In genomic region chr6:41136717-41137400, GRCm38 (mm10) we compare ENCODE assay signal across 9 mouse cellular contexts.
A peak's percentile ranks its signal among the peaks of the same experiment; 100 is the strongest.
DNase-seq lines count a peak whose midpoint lies in the region; TF ChIP-seq lines count a peak whose summit lies in the region.
"Had no signal": no experiment of that assay in that cellular context is flagged by ENCODE, and none has a peak within 500 bp of the region (broad histone marks: within the 10 kb centered on the region; RNA-seq: fewer than 3 reads in every experiment).

No protein-coding gene starts in this region.

- no peak overlapping the region for H3K4me2 ChIP-seq in CH12.LX (ENCODE audit: insufficient read depth, low read depth, poor library complexity, severe bottlenecking)
- H3K4me2 ChIP-seq: liver, embryonic 15.5 days had no signal

- TF ChIP-seq RAD21 in CH12.LX (IDR thresholded peaks at IDR 0.05; ENCODE audit: low read depth, low read length), result peak; percentile 79

- no peaks in the 10 kb centered on the region; the same call in 1 of the 2 replicates for H3K79me2 ChIP-seq in CH12.LX (replicated peaks; ENCODE audit: control insufficient read depth, extremely low read depth, insufficient read depth, poor library complexity, severe bottlenecking)

- 34% methylated on average over 6 of the region's 6 CpGs for WGBS in cerebellum, adult 2 months
- 35% methylated on average over 6 of the region's 6 CpGs for WGBS in midbrain, embryonic 10.5 days

- dilution Hi-C loops in CH12.LX (cut with MboI; ENCODE audit: extremely low pct_ligation_motif_present, extremely low pct_unique_long_range_greater_than_20kb, low sequenced_read_pairs), result no loop called here

- in situ Hi-C loops in CH12.LX (cut with MboI; ENCODE audit: low pct_ligation_motif_present, low pct_unique_long_range_greater_than_20kb, low sequenced_read_pairs), result no loop called here

- no peak for TF ChIP-seq EP300 in CH12.LX (IDR thresholded peaks at IDR 0.05; ENCODE audit: low read length)

- no peak for TF ChIP-seq POLR2A in CH12.LX (IDR thresholded peaks at IDR 0.05; ENCODE audit: low read depth, low read length)
- no peak for TF ChIP-seq POLR2A in cerebellum, adult 2 months (IDR thresholded peaks at IDR 0.05; ENCODE audit: borderline replicate concordance, insufficient read depth, low read length)

- no peaks in the 10 kb centered on the region for H3K27me3 ChIP-seq in CH12.LX (replicated peaks)
- no peaks in the 10 kb centered on the region for H3K27me3 ChIP-seq in cerebellum, adult 2 months (ENCODE audit: control insufficient read depth, insufficient read depth, low read length)
- no peaks in the 10 kb centered on the region for H3K27me3 ChIP-seq in midbrain, embryonic 10.5 days (ENCODE audit: low read depth, poor library complexity, severe bottlenecking)
- H3K27me3 ChIP-seq: liver, embryonic 15.5 days had no signal

- H3K27ac ChIP-seq in gastrocnemius, adult 2 months, result no peak overlapping the region
- H3K27ac ChIP-seq in CH12.LX (ENCODE audit: insufficient read depth, low read depth), result no peak overlapping the region
- H3K27ac ChIP-seq in cerebellum, adult 2 months (ENCODE audit: insufficient read depth, low read length), result no peak overlapping the region
- no peak overlapping the region for H3K27ac ChIP-seq in midbrain, embryonic 10.5 days (replicated peaks)
- H3K27ac ChIP-seq: liver, embryonic 15.5 days had no signal

- H3K9me3 ChIP-seq in CH12.LX (replicated peaks; ENCODE audit: low read length), result no peaks in the 10 kb centered on the region
- H3K9me3 ChIP-seq in midbrain, embryonic 10.5 days (replicated peaks), result no peaks in the 10 kb centered on the region
- H3K9me3 ChIP-seq: liver, embryonic 15.5 days had no signal

- no peaks in the 10 kb centered on the region for H3K36me3 ChIP-seq in CH12.LX (replicated peaks in 1 of 2; ENCODE audit: control insufficient read depth in 1 of 2, insufficient read depth in 1 of 2, low read length in 1 of 2)
- no peaks in the 10 kb centered on the region for H3K36me3 ChIP-seq in midbrain, embryonic 10.5 days
- H3K36me3 ChIP-seq: liver, embryonic 15.5 days had no signal

- H3K4me3 ChIP-seq in gastrocnemius, adult 2 months, result no peak overlapping the region
- H3K4me3 ChIP-seq in CH12.LX (replicated peaks in 1 of 3; ENCODE audit: low read depth in 2 of 3, low read length in 2 of 3, poor library complexity in 1 of 3), result no peak overlapping the region
- H3K4me3 ChIP-seq in cerebellum, adult 2 months (replicated peaks; ENCODE audit: insufficient read depth, low read depth, low read length), result no peak overlapping the region
- no peak overlapping the region for H3K4me3 ChIP-seq in midbrain, embryonic 10.5 days
- H3K4me3 ChIP-seq: liver, embryonic 15.5 days had no signal

- peak; percentile 82 for TF ChIP-seq CTCF in gastrocnemius, adult 2 months (IDR thresholded peaks at IDR 0.05)
- peak; percentile 79 to 81 for TF ChIP-seq CTCF in CH12.LX (conservative IDR thresholded peaks at IDR 0.05 in 1 of 2, IDR thresholded peaks at IDR 0.05 in 1 of 2; ENCODE audit: low read depth in 2 of 2, low read length in 2 of 2)
- peak; percentile 53; the same call in 1 of the 2 replicates for TF ChIP-seq CTCF in cerebellum, adult 2 months (IDR thresholded peaks at IDR 0.05; ENCODE audit: borderline replicate concordance, insufficient read depth, low read depth, low read length)

- intact Hi-C loops in gastrocnemius, adult 2 months (cut with DNase I), result loop anchor here (5.0 kb wide), 1 partner anchor 85 kb away; no protein-coding TSS in a partner anchor
- intact Hi-C loops in gastrocnemius, postnatal 14 days (cut with DNase I; ENCODE audit: low total_unique reads), result no loop called here

- no peak overlapping the region for H3K9ac ChIP-seq in CH12.LX (ENCODE audit: insufficient read depth, low read depth)
- H3K9ac ChIP-seq: liver, embryonic 15.5 days had no signal

- no peak for DNase-seq in gastrocnemius, adult 2 months
- no peak for DNase-seq in gastrocnemius, postnatal 14 days
- DNase-seq in CH12.LX (ENCODE audit: extremely low read depth), result peak; percentile 72
- DNase-seq in cerebellum, adult 2 months, result peak in 1 of 2 experiments; percentile 16
- peak; percentile 56 for DNase-seq in forelimb bud, embryonic 11.5 days (ENCODE audit: low read depth, low spot score)
- peak; percentile 65 to 72 for DNase-seq in layer of hippocampus, postnatal 10 days (ENCODE audit: low spot score in 2 of 2)
- peak; percentile 33 for DNase-seq in midbrain, embryonic 10.5 days (ENCODE audit: low spot score)
- peak; percentile 65 for DNase-seq in right cerebral cortex, postnatal 4 days

- no peaks in the 10 kb centered on the region for H3K4me1 ChIP-seq in CH12.LX (ENCODE audit: control insufficient read depth in 1 of 2, insufficient read depth in 2 of 2)
- no peaks in the 10 kb centered on the region for H3K4me1 ChIP-seq in cerebellum, adult 2 months (ENCODE audit: control insufficient read depth, insufficient read depth, low read length)
- H3K4me1 ChIP-seq in midbrain, embryonic 10.5 days, result no peaks in the 10 kb centered on the region
- H3K4me1 ChIP-seq: liver, embryonic 15.5 days had no signal

TF ChIP-seq in CH12.LX, 34 proteins besides CTCF, POLR2A, EP300 and RAD21:
- TF ChIP-seq IRF4 (IDR thresholded peaks at IDR 0.05; ENCODE audit: low read depth, low read length), result no peak
- no peak for TF ChIP-seq MEF2A (IDR thresholded peaks at IDR 0.05; ENCODE audit: borderline replicate concordance, low read depth, low read length)
- no peak for TF ChIP-seq ZMIZ1 (IDR thresholded peaks at IDR 0.05; ENCODE audit: low read depth, low read length)
- no peak for TF ChIP-seq ZKSCAN1 (IDR thresholded peaks at IDR 0.05; ENCODE audit: borderline replicate concordance, low read depth, low read length)
- TF ChIP-seq SMC3 (IDR thresholded peaks at IDR 0.05; ENCODE audit: low read depth, low read length), result peak; percentile 59

Comparison
In these comparisons a context has a peak if more than half of its experiments do, and no peak if none do; other contexts are left out.
1. DNase-seq: peak in CH12.LX (single experiment), forelimb bud, embryonic 11.5 days (single experiment), layer of hippocampus, postnatal 10 days (2 of 2), midbrain, embryonic 10.5 days (single experiment) and right cerebral cortex, postnatal 4 days (single experiment); none in gastrocnemius, adult 2 months (single experiment) and gastrocnemius, postnatal 14 days (single experiment).
2. Peak in every context shown above with its lines, with median percentiles within 50 percentile points of each other: CTCF ChIP-seq.